Mouse (Mus musculus) bone marrow macrophage, adult 2 months (primary cell): ENCODE measurements around the gene Tnfrsf25. TPM values are rescaled to one million over a fixed set of nuclear protein-coding genes. Genes with fewer than 3 reads are reported as not detected.

Source experiments
- H3K27ac ChIP-seq: 2 replicates; pipeline ENCODE4 v1.5.1; 2012; ENCODE audit warnings: low read depth, low read length; ENCODE audit not compliant: insufficient read depth
- H3K4me1 ChIP-seq: 2 replicates; pipeline ENCODE4 v1.6.1; 2012; ENCODE audit warnings: low read length; ENCODE audit not compliant: control insufficient read depth, insufficient read depth
- H3K4me3 ChIP-seq: 2 replicates; pipeline ENCODE4 v1.5.1; 2012; ENCODE audit warnings: mild to moderate bottlenecking, low read length, moderate library complexity; ENCODE audit not compliant: insufficient read depth
- CTCF ChIP-seq: IDR thresholded peaks from 2 replicates; pipeline ENCODE4 v1.5.1; 2012; ENCODE audit warnings: low read depth, mild to moderate bottlenecking, low read length, moderate library complexity
- POLR2A ChIP-seq: IDR thresholded peaks from 2 replicates; pipeline ENCODE4 v1.6.1; 2012; ENCODE audit warnings: mild to moderate bottlenecking, low read depth, low read length, borderline replicate concordance
- polyA plus RNA-seq: library from polyadenylated mRNA; stranded (reverse); fragments of >200 nt; gene quantifications from 2 replicates; pipeline ENCODE4 v1.2.4, GENCODE M21; 2012; ENCODE audit not compliant: missing spikeins, insufficient read depth, insufficient read length

Gene Tnfrsf25
- polyA plus RNA-seq, 1 experiment = not detected

GRCm38 (mm10) chr4:152101921-152102320 is 13.8 kb upstream of the Tnfrsf25 start:
- Histone ChIP-seq H3K4me1 (peaks cover 2% of the 10 kb centered on the region; the same call in 1 of the 2 replicates), H3K4me3 (no peak overlapping the region), H3K27ac (no peak overlapping the region)
- TF ChIP-seq CTCF (no peak), POLR2A (no peak)

GRCm38 (mm10) chr4:152103025-152103424 is 12.7 kb upstream of the Tnfrsf25 start:
- Histone ChIP-seq H3K27ac (no peak overlapping the region), H3K4me1 (peaks cover 2% of the 10 kb centered on the region; the same call in 1 of the 2 replicates), H3K4me3 (no peak overlapping the region)
- TF ChIP-seq CTCF (peak; percentile 84), POLR2A (no peak)

GRCm38 (mm10) chr4:152106746-152107145 is 9.0 kb upstream of the Tnfrsf25 start:
- TF ChIP-seq POLR2A (no peak), CTCF (no peak)
- H3K27ac ChIP-seq = no peak overlapping the region
- H3K4me3 ChIP-seq = no peak overlapping the region
- no peaks in the 10 kb centered on the region for H3K4me1 ChIP-seq

- Histone ChIP-seq H3K27ac (no peak overlapping the region), H3K4me3 (no peak overlapping the region), H3K4me1 (no peaks in the 10 kb centered on the region)
- TF ChIP-seq CTCF = no peak
- TF ChIP-seq POLR2A = no peak
These were observed 8.2 kb upstream of the Tnfrsf25 start for GRCm38 (mm10) chr4:152107493-152107892.

- no peaks in the 10 kb centered on the region for H3K4me1 ChIP-seq
- no peak overlapping the region for H3K4me3 ChIP-seq
- no peak for TF ChIP-seq POLR2A
- TF ChIP-seq CTCF = no peak
- no peak overlapping the region for H3K27ac ChIP-seq
These were observed 7.7 kb upstream of the Tnfrsf25 start for GRCm38 (mm10) chr4:152107971-152108509.

GRCm38 (mm10) chr4:152108673-152109072 is 7.1 kb upstream of the Tnfrsf25 start:
- H3K4me3 ChIP-seq = no peak overlapping the region
- H3K4me1 ChIP-seq = no peaks in the 10 kb centered on the region
- TF ChIP-seq CTCF (no peak), POLR2A (no peak)
- H3K27ac ChIP-seq = no peak overlapping the region

- no peak overlapping the region for H3K4me3 ChIP-seq
- TF ChIP-seq CTCF (no peak), POLR2A (no peak)
- H3K4me1 ChIP-seq = no peaks in the 10 kb centered on the region
- no peak overlapping the region for H3K27ac ChIP-seq
These were observed 6.2 kb upstream of the Tnfrsf25 start for GRCm38 (mm10) chr4:152109509-152109908.

GRCm38 (mm10) chr4:152110689-152111088 is 5.0 kb upstream of the Tnfrsf25 start:
- TF ChIP-seq CTCF (no peak), POLR2A (no peak)
- H3K27ac ChIP-seq = no peak overlapping the region
- H3K4me3 ChIP-seq = no peak overlapping the region
- no peaks in the 10 kb centered on the region for H3K4me1 ChIP-seq

GRCm38 (mm10) chr4:152112329-152112728 is 3.4 kb upstream of the Tnfrsf25 start:
- H3K4me1 ChIP-seq = no peaks in the 10 kb centered on the region
- no peak overlapping the region for H3K27ac ChIP-seq
- TF ChIP-seq CTCF = no peak
- TF ChIP-seq POLR2A = no peak
- no peak overlapping the region for H3K4me3 ChIP-seq

- Histone ChIP-seq H3K27ac (no peak overlapping the region), H3K4me3 (no peak overlapping the region), H3K4me1 (no peaks in the 10 kb centered on the region)
- TF ChIP-seq CTCF (no peak), POLR2A (no peak)
These were observed 1.7 kb upstream of the Tnfrsf25 start for GRCm38 (mm10) chr4:152114080-152114479.

- TF ChIP-seq POLR2A (no peak), CTCF (no peak)
- no peak overlapping the region for H3K4me3 ChIP-seq
- no peaks in the 10 kb centered on the region for H3K4me1 ChIP-seq
- no peak overlapping the region for H3K27ac ChIP-seq
These were observed 1.8 kb downstream of the Tnfrsf25 start for GRCm38 (mm10) chr4:152117538-152117937.
